ENCODE assay signal across 12 mouse cellular contexts in the genomic region with DNA sequence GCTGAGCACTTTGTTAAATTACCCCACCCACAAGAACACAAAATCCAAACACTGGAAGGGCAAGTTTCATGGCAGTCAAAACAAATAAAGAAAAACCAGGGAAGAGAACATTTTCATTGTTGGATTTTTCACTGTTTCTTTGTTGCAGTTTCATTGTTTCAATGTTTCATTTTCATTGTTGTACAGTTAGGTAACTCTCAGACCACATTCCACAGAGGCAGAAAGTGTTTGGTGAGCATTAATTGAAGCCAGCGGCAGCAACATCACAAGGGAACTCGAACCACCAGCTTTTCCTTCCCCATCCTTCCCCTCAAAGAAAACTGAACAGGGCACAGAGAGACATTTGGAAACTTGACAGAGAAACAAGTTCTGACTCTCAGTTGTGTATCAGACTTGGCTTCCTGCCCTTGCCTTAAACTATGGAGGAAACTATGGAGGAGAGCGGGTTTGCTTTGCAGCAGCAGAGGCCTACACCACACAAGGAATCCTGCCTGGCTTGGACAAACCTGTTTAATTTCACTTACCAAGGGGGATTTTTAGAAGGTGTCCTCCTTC. TPM values are rescaled to one million over a fixed set of nuclear protein-coding genes. Genes with fewer than 3 reads are reported as not detected.
DNase-seq lines count a peak whose midpoint lies in the region; ATAC-seq and TF ChIP-seq lines count a peak whose summit lies in the region.
"Had no signal": no experiment of that assay in that cellular context is flagged by ENCODE, and none has a peak within 500 bp of the region (broad histone marks: within the 10 kb centered on the region; RNA-seq: fewer than 3 reads in every experiment).

No protein-coding gene starts in this region.

- ATAC-seq in heart, postnatal 0 days (ENCODE audit: insufficient read depth, low read depth): no peak
- no peak; the same call in 1 of the 2 replicates for ATAC-seq in lung, embryonic 16.5 days (ENCODE audit: low read depth)
- ATAC-seq in embryonic facial prominence, embryonic 14.5 days (ENCODE audit: low read depth): peak; percentile 48; the same call in 1 of the 2 replicates
- no peak for ATAC-seq in neural tube, embryonic 15.5 days (ENCODE audit: low FRiP score)
- ATAC-seq: inflammation-experienced regulatory T-cells, adult 6 months had no signal

- no peaks in the 10 kb centered on the region for H3K27me3 ChIP-seq in heart, postnatal 0 days (ENCODE audit: control insufficient read depth, insufficient read depth, low read length)
- no peaks in the 10 kb centered on the region for H3K27me3 ChIP-seq in lung, embryonic 16.5 days (ENCODE audit: control insufficient read depth, insufficient read depth, low read depth, low read length)
- no peaks in the 10 kb centered on the region for H3K27me3 ChIP-seq in embryonic facial prominence, embryonic 14.5 days (replicated peaks; ENCODE audit: control insufficient read depth, insufficient read depth, low read length)
- no peaks in the 10 kb centered on the region for H3K27me3 ChIP-seq in neural tube, embryonic 15.5 days (replicated peaks)
- H3K27me3 ChIP-seq: liver, embryonic 13.5 days had no signal

- TF ChIP-seq CTCF in heart, postnatal 0 days (IDR thresholded peaks at IDR 0.05; ENCODE audit: low read depth): no peak

- no peak overlapping the region for H3K4me2 ChIP-seq in heart, postnatal 0 days (ENCODE audit: low read depth, low read length)
- no peak overlapping the region for H3K4me2 ChIP-seq in lung, embryonic 16.5 days (ENCODE audit: low read depth, low read length)
- H3K4me2 ChIP-seq in embryonic facial prominence, embryonic 14.5 days (ENCODE audit: low read depth, low read length): peak overlapping the region; percentile 10; the same call in 1 of the 2 replicates
- H3K4me2 ChIP-seq in neural tube, embryonic 15.5 days: 0 out of 2 replicates have a peak overlapping the region, but pooled peaks have one; percentile 2
- H3K4me2 ChIP-seq: liver, embryonic 13.5 days had no signal

- H3K27ac ChIP-seq in heart, postnatal 0 days (ENCODE audit: low read depth): peak overlapping the region; percentile 59
- peak overlapping the region; percentile 61 for H3K27ac ChIP-seq in lung, embryonic 16.5 days (ENCODE audit: low read length)
- H3K27ac ChIP-seq in embryonic facial prominence, embryonic 14.5 days (replicated peaks; ENCODE audit: low read depth, low read length): peak overlapping the region; percentile 65
- H3K27ac ChIP-seq in neural tube, embryonic 15.5 days (replicated peaks): 0 out of 2 replicates have a peak overlapping the region, but pooled peaks have one; percentile 51
- H3K27ac ChIP-seq: liver, embryonic 13.5 days had no signal

- H3K4me3 ChIP-seq in heart, postnatal 0 days (ENCODE audit: low read depth, low read length): no peak overlapping the region
- no peak overlapping the region for H3K4me3 ChIP-seq in lung, embryonic 16.5 days (ENCODE audit: low read length)
- H3K4me3 ChIP-seq in embryonic facial prominence, embryonic 14.5 days (ENCODE audit: low read depth, low read length): no peak overlapping the region
- H3K4me3 ChIP-seq in neural tube, embryonic 15.5 days (replicated peaks): no peak overlapping the region
- H3K4me3 ChIP-seq: liver, embryonic 13.5 days had no signal

- H3K36me3 ChIP-seq in heart, postnatal 0 days (replicated peaks; ENCODE audit: control insufficient read depth, insufficient read depth, low read length): 0 out of 2 replicates have a peak, but pooled peaks cover 7% of the 10 kb centered on the region
- H3K36me3 ChIP-seq in lung, embryonic 16.5 days (ENCODE audit: control insufficient read depth, insufficient read depth, low read length): no peaks in the 10 kb centered on the region
- H3K36me3 ChIP-seq in embryonic facial prominence, embryonic 14.5 days (ENCODE audit: control insufficient read depth, insufficient read depth, low read length): peaks cover 19% of the 10 kb centered on the region
- no peaks in the 10 kb centered on the region for H3K36me3 ChIP-seq in neural tube, embryonic 15.5 days
- H3K36me3 ChIP-seq: liver, embryonic 13.5 days had no signal

- H3K9me3 ChIP-seq in heart, postnatal 0 days (replicated peaks; ENCODE audit: control insufficient read depth, low read length): no peaks in the 10 kb centered on the region
- no peaks in the 10 kb centered on the region for H3K9me3 ChIP-seq in lung, embryonic 16.5 days (ENCODE audit: control insufficient read depth, low read length)
- H3K9me3 ChIP-seq in embryonic facial prominence, embryonic 14.5 days (ENCODE audit: control insufficient read depth, low read length): no peaks in the 10 kb centered on the region
- H3K9me3 ChIP-seq in neural tube, embryonic 15.5 days (replicated peaks): no peaks in the 10 kb centered on the region
- H3K9me3 ChIP-seq: liver, embryonic 13.5 days had no signal

- peaks cover 39% of the 10 kb centered on the region for H3K4me1 ChIP-seq in heart, postnatal 0 days (ENCODE audit: control insufficient read depth, insufficient read depth)
- H3K4me1 ChIP-seq in lung, embryonic 16.5 days (replicated peaks; ENCODE audit: control insufficient read depth, insufficient read depth, low read length): peaks cover 54% of the 10 kb centered on the region
- peaks cover 54% of the 10 kb centered on the region for H3K4me1 ChIP-seq in embryonic facial prominence, embryonic 14.5 days (ENCODE audit: control insufficient read depth, insufficient read depth, low read length)
- peaks cover 79% of the 10 kb centered on the region for H3K4me1 ChIP-seq in neural tube, embryonic 15.5 days
- H3K4me1 ChIP-seq: liver, embryonic 13.5 days had no signal

- 42% methylated on average over 3 of the region's 3 CpGs for WGBS in heart, postnatal 0 days
- 24% methylated on average over 3 of the region's 3 CpGs for WGBS in lung, embryonic 16.5 days
- WGBS in embryonic facial prominence, embryonic 14.5 days: 12% methylated on average over 3 of the region's 3 CpGs
- WGBS in neural tube, embryonic 15.5 days: 63% methylated on average over 3 of the region's 3 CpGs

- no peak for TF ChIP-seq EP300 in heart, postnatal 0 days (IDR thresholded peaks at IDR 0.05; ENCODE audit: low read depth)

- H3K9ac ChIP-seq in heart, postnatal 0 days (replicated peaks; ENCODE audit: low read depth, low read length): 0 out of 2 replicates have a peak overlapping the region, but pooled peaks have one; percentile 12
- H3K9ac ChIP-seq in lung, embryonic 16.5 days (ENCODE audit: low read length): no peak overlapping the region
- H3K9ac ChIP-seq in embryonic facial prominence, embryonic 14.5 days (ENCODE audit: low read depth, low read length): no peak overlapping the region
- no peak overlapping the region for H3K9ac ChIP-seq in neural tube, embryonic 15.5 days (replicated peaks)
- H3K9ac ChIP-seq: liver, embryonic 13.5 days had no signal

- no peak for DNase-seq in heart, postnatal 0 days (ENCODE audit: low spot score)
- DNase-seq in heart, postnatal 4 days: no peak
- DNase-seq in lung, postnatal 36 days: no peak
- DNase-seq in embryonic facial prominence, embryonic 14.5 days (ENCODE audit: low spot score): peak; percentile 90
- DNase-seq in ovary, postnatal 10 days (ENCODE audit: low spot score): no peak
- DNase-seq in cerebellum, adult 8-10 months: no peak
- DNase-seq: cerebellum, adult 11 months; layer of hippocampus, postnatal 36 days; liver, embryonic 13.5 days had no signal

RNA-seq across cellular contexts. Expression of gene Rgmb, which starts 17.1 kb away (rescaled TPM):
- total RNA-seq in heart, postnatal 0 days (2014; rRNA removed; ENCODE audit: low replicate concordance): 15.7 and 26.9 TPM in 2 replicates
- 7.2 and 8.4 TPM in 2 replicates for polyA plus RNA-seq in heart, postnatal 0 days (2015; fragmentation: Nextera tagmentation; extraction: Ambion mirVana)
- 10 to 100 TPM; 18.5 to 22.7 TPM for total RNA-seq in heart, postnatal 4 days (2021)
- polyA plus RNA-seq in lung, embryonic 16.5 days (2015; fragmentation: Nextera tagmentation; extraction: Ambion mirVana): 10.5 and 12.4 TPM in 2 replicates
- 38.5 and 45.2 TPM in 2 replicates for polyA plus RNA-seq in embryonic facial prominence, embryonic 14.5 days (2014; fragmentation: Nextera tagmentation; extraction: Ambion mirVana)
- polyA plus RNA-seq in neural tube, embryonic 15.5 days (2015; fragmentation: Nextera tagmentation; extraction: Ambion mirVana): 43.3 and 53.7 TPM in 2 replicates

Comparison
In these comparisons a context has a peak if more than half of its experiments do, and no peak if none do; other contexts are left out.
1. H3K4me2 ChIP-seq: peak in embryonic facial prominence, embryonic 14.5 days (single experiment) and neural tube, embryonic 15.5 days (single experiment); none in heart, postnatal 0 days (single experiment) and lung, embryonic 16.5 days (single experiment).
2. Peak in every context shown above with its lines, with median percentiles within 50 percentile points of each other: H3K27ac ChIP-seq.